Mouse (Mus musculus): Measurements from ENCODE around the gene Trip4. TPM values are rescaled to one million over a fixed set of nuclear protein-coding genes. Genes with fewer than 3 reads are reported as not detected.

Trip4 gene
- polyA plus RNA-seq, 1 experiment from 2014 or later: 13.1 TPM

GRCm38 (mm10) chr9:65812841-65813240 lies 95.8 kb downstream of the Trip4 start:
- Histone ChIP-seq H3K9me3 (ENCODE audit: control insufficient read depth) (no peaks in the 10 kb centered on the region), H3K4me3 (ENCODE audit: low read depth, low read length) (no peak overlapping the region), H3K4me1 (replicated peaks; ENCODE audit: control insufficient read depth, insufficient read depth, low read length) (no peaks in the 10 kb centered on the region), H3K9ac (ENCODE audit: low read depth, low read length) (no peak overlapping the region), H3K27ac (ENCODE audit: low read depth, low read length) (no peak overlapping the region), H3K27me3 (replicated peaks; ENCODE audit: control insufficient read depth, insufficient read depth, low read length) (no peaks in the 10 kb centered on the region), H3K4me2 (replicated peaks; ENCODE audit: low read depth) (no peak overlapping the region), H3K36me3 (ENCODE audit: control insufficient read depth, insufficient read depth) (no peaks in the 10 kb centered on the region; the same call in 1 of the 2 replicates)
- TF ChIP-seq CTCF (IDR thresholded peaks at IDR 0.05; ENCODE audit: low read depth): no peak
- no peak for ATAC-seq
- 61% methylated on average over 2 of the region's 2 CpGs for WGBS

DNA sequence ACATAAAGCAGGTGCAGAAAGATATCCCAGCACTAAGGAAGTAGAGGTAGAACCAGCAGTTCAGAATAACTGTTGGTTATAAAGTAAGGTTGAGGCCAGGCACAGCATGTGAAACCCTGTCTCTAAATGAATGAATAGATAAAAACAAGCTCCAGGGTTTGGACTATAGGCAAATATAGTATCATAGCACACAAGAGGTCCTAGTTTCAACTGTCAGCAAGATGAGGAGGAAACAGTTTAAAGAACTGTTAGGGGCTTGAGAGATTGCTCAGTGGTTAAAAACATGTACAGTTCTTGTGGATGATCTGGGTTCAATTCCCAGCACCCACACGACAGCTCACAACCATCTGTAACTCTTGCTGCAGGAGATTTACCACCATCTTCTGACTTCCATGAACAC lies 96.8 kb downstream of the Trip4 start:
- Histone ChIP-seq H3K27ac (ENCODE audit: low read depth, low read length) (no peak overlapping the region), H3K4me3 (ENCODE audit: low read depth, low read length) (no peak overlapping the region), H3K36me3 (ENCODE audit: control insufficient read depth, insufficient read depth) (no peaks in the 10 kb centered on the region; the same call in 1 of the 2 replicates), H3K9ac (ENCODE audit: low read depth, low read length) (no peak overlapping the region), H3K27me3 (replicated peaks; ENCODE audit: control insufficient read depth, insufficient read depth, low read length) (no peaks in the 10 kb centered on the region), H3K4me1 (replicated peaks; ENCODE audit: control insufficient read depth, insufficient read depth, low read length) (no peaks in the 10 kb centered on the region), H3K9me3 (ENCODE audit: control insufficient read depth) (no peaks in the 10 kb centered on the region), H3K4me2 (replicated peaks; ENCODE audit: low read depth) (no peak overlapping the region)
- TF ChIP-seq CTCF (IDR thresholded peaks at IDR 0.05; ENCODE audit: low read depth): no peak
- ATAC-seq: no peak
- WGBS: 79% methylated on average over 1 of the region's 1 CpGs

DNA sequence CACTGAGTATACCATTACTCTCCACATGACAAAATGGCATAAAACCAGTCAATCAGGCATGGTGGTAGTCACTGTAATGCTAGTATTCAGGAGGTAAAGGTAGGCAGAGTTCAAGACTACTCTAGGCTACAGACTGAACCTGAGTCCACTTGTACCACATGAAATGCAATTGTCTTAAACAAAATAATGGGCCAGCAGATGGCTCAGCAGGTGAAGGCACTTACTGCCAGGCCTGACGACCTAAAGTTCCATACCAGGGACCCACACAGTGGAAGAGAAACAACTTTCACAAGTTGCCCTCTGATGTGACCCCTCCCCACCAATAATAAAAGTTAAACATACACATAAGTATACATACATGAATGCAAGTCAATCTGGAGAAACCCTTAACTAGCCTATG lies 100.8 kb downstream of the Trip4 start:
- no peak for ATAC-seq
- no peak overlapping the region for H3K4me2 ChIP-seq (replicated peaks; ENCODE audit: low read depth)
- no peak overlapping the region for H3K9ac ChIP-seq (ENCODE audit: low read depth, low read length)
- no peaks in the 10 kb centered on the region for H3K4me1 ChIP-seq (replicated peaks; ENCODE audit: control insufficient read depth, insufficient read depth, low read length)
- no peak overlapping the region for H3K4me3 ChIP-seq (ENCODE audit: low read depth, low read length)
- no peak overlapping the region for H3K27ac ChIP-seq (ENCODE audit: low read depth, low read length)
- no peaks in the 10 kb centered on the region for H3K27me3 ChIP-seq (replicated peaks; ENCODE audit: control insufficient read depth, insufficient read depth, low read length)
- no peaks in the 10 kb centered on the region for H3K36me3 ChIP-seq (ENCODE audit: control insufficient read depth, insufficient read depth)
- TF ChIP-seq CTCF (IDR thresholded peaks at IDR 0.05; ENCODE audit: low read depth): no peak
- 62% methylated on average over 1 of the region's 1 CpGs for WGBS
- no peaks in the 10 kb centered on the region for H3K9me3 ChIP-seq (ENCODE audit: control insufficient read depth)

GRCm38 (mm10) chr9:65807251-65807650 lies 101.3 kb downstream of the Trip4 start:
- TF ChIP-seq CTCF (IDR thresholded peaks at IDR 0.05; ENCODE audit: low read depth): no peak
- no peak for ATAC-seq
- no peaks in the 10 kb centered on the region for H3K36me3 ChIP-seq (ENCODE audit: control insufficient read depth, insufficient read depth)

GRCm38 (mm10) chr9:65799770-65800169 lies 108.8 kb downstream of the Trip4 start:
- Histone ChIP-seq H3K27ac (ENCODE audit: low read depth, low read length) (no peak overlapping the region), H3K4me1 (replicated peaks; ENCODE audit: control insufficient read depth, insufficient read depth, low read length) (no peaks in the 10 kb centered on the region), H3K9ac (ENCODE audit: low read depth, low read length) (no peak overlapping the region), H3K4me2 (replicated peaks; ENCODE audit: low read depth) (no peak overlapping the region), H3K36me3 (ENCODE audit: control insufficient read depth, insufficient read depth) (peaks cover 3% of the 10 kb centered on the region; the same call in 1 of the 2 replicates), H3K4me3 (ENCODE audit: low read depth, low read length) (no peak overlapping the region), H3K9me3 (ENCODE audit: control insufficient read depth) (no peaks in the 10 kb centered on the region), H3K27me3 (replicated peaks; ENCODE audit: control insufficient read depth, insufficient read depth, low read length) (no peaks in the 10 kb centered on the region)
- ATAC-seq: no peak
- no peak for TF ChIP-seq CTCF (IDR thresholded peaks at IDR 0.05; ENCODE audit: low read depth)
- WGBS: 79% methylated on average over 4 of the region's 4 CpGs

More at GRCm38 (mm10) chr9:65807251-65807650, 101.3 kb downstream of the Trip4 start:
- no peak overlapping the region for H3K27ac ChIP-seq (ENCODE audit: low read depth, low read length)
- no peaks in the 10 kb centered on the region for H3K4me1 ChIP-seq (replicated peaks; ENCODE audit: control insufficient read depth, insufficient read depth, low read length)
- WGBS: 62% methylated on average over 5 of the region's 5 CpGs
- no peaks in the 10 kb centered on the region for H3K27me3 ChIP-seq (replicated peaks; ENCODE audit: control insufficient read depth, insufficient read depth, low read length)
- no peak overlapping the region for H3K9ac ChIP-seq (ENCODE audit: low read depth, low read length)
- H3K4me3 ChIP-seq (ENCODE audit: low read depth, low read length): no peak overlapping the region
- H3K4me2 ChIP-seq (replicated peaks; ENCODE audit: low read depth): no peak overlapping the region
- no peaks in the 10 kb centered on the region for H3K9me3 ChIP-seq (ENCODE audit: control insufficient read depth)

DNA sequence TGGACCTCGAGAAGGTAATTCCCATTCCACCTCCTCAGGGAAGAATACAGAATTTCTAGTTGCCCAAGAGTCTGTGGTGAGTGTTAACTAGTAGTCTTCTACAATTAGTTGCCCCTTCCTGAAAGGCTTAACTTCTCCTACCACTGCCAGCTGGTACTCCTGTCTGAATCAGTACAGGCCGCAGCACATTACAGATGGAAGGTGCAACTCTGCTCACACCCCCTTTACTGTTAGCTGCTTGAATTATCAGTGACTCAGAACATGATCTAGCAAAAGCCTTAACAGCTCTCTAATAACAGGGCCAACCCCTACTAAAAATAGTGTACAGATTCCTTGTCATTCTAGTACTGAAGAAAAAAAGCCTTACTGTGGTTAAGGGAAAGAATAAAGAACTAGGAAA lies 112.9 kb downstream of the Trip4 start:
- H3K36me3 ChIP-seq (ENCODE audit: control insufficient read depth, insufficient read depth): peaks cover 10% of the 10 kb centered on the region; the same call in 1 of the 2 replicates
- no peak overlapping the region for H3K9ac ChIP-seq (ENCODE audit: low read depth, low read length)
- H3K9me3 ChIP-seq (ENCODE audit: control insufficient read depth): no peaks in the 10 kb centered on the region
- no peak overlapping the region for H3K4me3 ChIP-seq (ENCODE audit: low read depth, low read length)
- no peak overlapping the region for H3K4me2 ChIP-seq (replicated peaks; ENCODE audit: low read depth)
- WGBS: 84% methylated on average over 2 of the region's 2 CpGs
- TF ChIP-seq CTCF (IDR thresholded peaks at IDR 0.05; ENCODE audit: low read depth): no peak
- 0 out of 2 replicates have a peak, but pooled peaks cover 3% of the 10 kb centered on the region for H3K4me1 ChIP-seq (replicated peaks; ENCODE audit: control insufficient read depth, insufficient read depth, low read length)
- no peak for ATAC-seq
- no peaks in the 10 kb centered on the region for H3K27me3 ChIP-seq (replicated peaks; ENCODE audit: control insufficient read depth, insufficient read depth, low read length)
- H3K27ac ChIP-seq (ENCODE audit: low read depth, low read length): no peak overlapping the region

DNA sequence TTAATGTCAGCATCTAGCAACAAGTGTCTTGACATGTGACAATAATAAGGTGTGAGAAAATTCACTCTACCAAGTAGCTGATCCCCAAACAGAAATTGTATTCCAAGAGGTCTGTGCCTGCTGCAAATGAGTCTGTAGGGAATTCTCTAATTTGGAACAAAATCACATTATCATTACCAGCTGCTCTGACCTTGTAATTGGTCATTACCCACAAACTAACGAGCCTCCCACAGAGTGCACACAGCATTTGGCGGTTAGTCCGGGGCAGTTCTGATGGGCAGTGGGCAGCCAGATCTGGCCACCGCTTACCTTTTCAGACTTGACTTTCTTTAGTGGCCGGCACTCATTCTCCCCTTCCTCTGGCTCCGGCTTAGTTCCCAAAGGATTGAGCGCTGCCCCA lies 114.3 kb downstream of the Trip4 start:
- Histone ChIP-seq H3K9me3 (ENCODE audit: control insufficient read depth) (no peaks in the 10 kb centered on the region), H3K4me1 (replicated peaks; ENCODE audit: control insufficient read depth, insufficient read depth, low read length) (peaks cover 3% of the 10 kb centered on the region; the same call in 1 of the 2 replicates), H3K4me2 (replicated peaks; ENCODE audit: low read depth) (no peak overlapping the region), H3K9ac (ENCODE audit: low read depth, low read length) (no peak overlapping the region), H3K4me3 (ENCODE audit: low read depth, low read length) (no peak overlapping the region), H3K36me3 (ENCODE audit: control insufficient read depth, insufficient read depth) (peaks cover 10% of the 10 kb centered on the region; the same call in 1 of the 2 replicates), H3K27me3 (replicated peaks; ENCODE audit: control insufficient read depth, insufficient read depth, low read length) (no peaks in the 10 kb centered on the region), H3K27ac (ENCODE audit: low read depth, low read length) (no peak overlapping the region)
- TF ChIP-seq CTCF (IDR thresholded peaks at IDR 0.05; ENCODE audit: low read depth): no peak
- ATAC-seq: no peak
- WGBS: 95% methylated on average over 7 of the region's 7 CpGs

Data from intestine, postnatal 0 days (tissue).